Mouse (Mus musculus): Measurements from ENCODE around the gene Tldc1.

The Tldc1 gene

GRCm38 (mm10) chr8:119727093-119727492, 51.1 kb downstream of the Tldc1 start:
- DNase-seq (ENCODE audit: extremely low read depth, low read depth, low spot score) = no peak

- no peak for DNase-seq (ENCODE audit: extremely low read depth, low read depth, low spot score)
Observed at GRCm38 (mm10) chr8:119724596-119724995, 53.6 kb downstream of the Tldc1 start.

DNA sequence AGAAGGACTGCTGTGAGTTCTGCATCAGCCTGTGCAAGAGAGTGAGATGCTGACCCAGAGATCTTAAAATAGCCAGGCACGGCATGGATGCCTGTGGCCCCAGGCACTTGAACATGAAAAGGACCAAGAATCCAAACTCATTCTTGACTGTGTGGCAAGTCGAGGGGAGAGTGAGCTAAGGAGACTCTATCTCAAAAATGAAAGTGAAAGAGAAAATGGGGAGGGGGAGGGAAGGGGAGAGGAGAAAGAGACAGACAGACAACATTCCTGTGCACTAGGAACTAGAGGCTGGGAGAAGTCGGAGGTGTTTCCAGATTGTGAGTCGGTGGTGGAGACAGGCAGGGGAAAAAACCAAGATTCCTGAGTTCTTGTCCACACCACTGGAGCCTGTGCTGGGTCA, 54.5 kb downstream of the Tldc1 start:
- DNase-seq (ENCODE audit: extremely low read depth, low read depth, low spot score) = no peak

- no peak for DNase-seq (ENCODE audit: extremely low read depth, low read depth, low spot score)
Observed at GRCm38 (mm10) chr8:119722348-119722747, 55.9 kb downstream of the Tldc1 start.

DNA sequence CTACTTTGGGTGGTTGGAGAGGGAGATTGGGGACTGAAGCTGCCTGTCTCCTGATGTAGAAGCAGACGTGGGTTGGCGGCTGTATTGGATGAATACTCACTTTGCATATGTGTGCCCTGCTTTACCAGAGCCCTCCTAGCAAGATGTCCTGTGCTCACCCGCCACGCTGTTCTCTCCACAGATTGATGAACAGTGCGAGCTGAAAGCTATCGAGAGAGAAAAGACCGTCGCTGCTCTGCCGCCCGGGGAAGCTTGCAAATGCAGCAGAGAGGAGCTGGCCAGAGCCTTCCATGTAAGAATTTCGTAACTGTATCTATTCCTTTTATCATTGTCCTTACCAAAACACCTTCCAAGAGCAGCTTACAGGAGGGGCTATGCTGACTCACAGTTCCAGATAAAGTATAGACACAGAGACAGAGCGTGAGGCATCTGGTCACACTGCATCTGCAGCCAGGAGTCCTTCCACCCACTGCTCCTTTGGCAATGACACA, 59.2 kb downstream of the Tldc1 start:
- no peak for DNase-seq (ENCODE audit: extremely low read depth, low read depth, low spot score)

DNA sequence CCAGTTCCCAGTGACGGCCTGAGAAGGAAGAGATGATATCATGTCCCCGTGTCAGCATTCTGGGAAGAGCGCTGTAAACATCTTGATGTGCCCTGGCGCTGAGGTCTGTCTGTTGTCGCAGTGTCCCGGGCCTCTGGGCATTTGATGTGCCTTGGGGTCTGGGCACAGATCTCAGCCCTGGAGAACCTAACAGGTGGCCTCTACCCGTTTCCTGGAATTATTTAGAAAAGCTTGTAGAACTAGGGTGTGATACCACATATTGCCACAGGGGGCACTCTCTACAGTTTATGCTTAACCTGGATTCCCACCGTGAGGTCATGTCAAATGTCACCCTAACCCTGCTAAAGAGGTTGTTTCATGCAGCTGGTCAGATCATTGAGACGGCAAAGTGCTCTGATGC, 60.5 kb downstream of the Tldc1 start:
- DNase-seq (ENCODE audit: extremely low read depth, low read depth, low spot score) = no peak

DNA sequence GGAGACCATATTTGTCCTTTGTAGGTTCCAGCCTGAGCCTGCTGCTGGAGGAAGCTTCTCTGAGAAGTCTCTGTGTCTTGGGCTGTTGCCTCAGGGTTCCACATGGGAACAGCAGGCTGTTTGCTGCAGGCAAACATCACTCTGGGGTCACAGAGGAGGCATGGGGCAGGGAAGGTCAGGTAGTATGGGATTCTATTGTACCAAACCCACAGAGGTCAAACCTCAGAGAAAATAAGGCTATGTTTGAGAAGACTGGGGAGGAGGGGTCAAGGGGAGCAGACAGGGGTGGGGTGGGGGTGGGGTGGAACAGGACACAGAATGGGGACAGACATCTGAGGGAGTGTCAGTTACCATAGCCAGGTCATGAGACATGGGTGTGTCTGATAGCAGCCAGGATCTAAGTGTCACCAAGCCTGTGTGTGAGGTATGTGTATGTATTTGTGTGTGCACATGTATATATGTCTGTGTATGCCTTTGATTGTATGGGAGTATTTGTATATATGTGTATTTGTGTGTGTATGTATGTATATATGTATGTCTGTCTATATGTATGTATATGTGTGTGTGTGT, 61.4 kb downstream of the Tldc1 start:
- no peak for DNase-seq (ENCODE audit: extremely low read depth, low read depth, low spot score)

DNA sequence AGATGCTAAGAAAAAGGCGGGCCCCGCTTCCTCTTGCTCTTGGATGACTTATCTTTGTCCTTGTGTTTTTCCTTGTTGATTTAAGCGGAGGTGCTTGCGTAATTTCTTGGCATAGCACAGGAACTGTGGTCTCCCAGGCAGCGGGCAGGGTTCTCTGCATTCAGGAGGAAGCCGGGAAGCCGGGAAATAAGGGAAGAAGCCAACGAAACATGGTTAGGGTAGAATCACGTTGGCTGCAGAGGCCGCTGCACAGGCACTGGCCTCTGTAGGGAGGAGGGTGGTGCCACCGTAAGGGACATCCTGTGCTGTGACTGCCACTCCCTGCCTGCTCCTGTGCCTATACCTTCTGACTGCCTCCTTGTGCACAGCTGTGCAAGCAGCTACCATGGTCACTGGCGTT, 63.0 kb downstream of the Tldc1 start:
- no peak for DNase-seq (ENCODE audit: extremely low read depth, low read depth, low spot score)

DNA sequence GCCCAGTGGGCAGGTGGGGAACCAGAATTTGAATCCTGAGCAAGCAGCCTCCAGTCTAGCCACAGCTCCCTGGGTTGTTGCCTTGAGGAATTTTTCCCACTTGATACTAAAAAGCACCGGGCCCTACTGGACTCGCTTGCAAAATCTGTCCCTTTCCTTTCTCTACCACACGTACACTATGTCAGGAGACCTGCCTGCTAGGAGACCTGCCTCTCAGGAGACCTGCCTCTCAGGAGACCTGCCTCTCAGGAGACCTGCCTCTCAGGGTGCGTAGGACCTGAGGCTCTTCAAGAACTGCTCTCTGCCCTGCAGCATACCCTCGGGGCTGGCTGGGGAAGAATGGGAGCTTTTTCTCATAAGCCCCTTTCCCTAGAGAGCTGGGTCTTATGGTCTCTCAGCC, 64.8 kb downstream of the Tldc1 start:
- DNase-seq (ENCODE audit: extremely low read depth, low read depth, low spot score) = no peak

- DNase-seq (ENCODE audit: extremely low read depth, low read depth, low spot score) = no peak
Observed at GRCm38 (mm10) chr8:119712226-119712625, 66.0 kb downstream of the Tldc1 start.

Data from fat pad, adult 2 months (tissue).